Mouse (Mus musculus): ENCODE results near the gene Slc15a2. TPM values are rescaled to one million over a fixed set of nuclear protein-coding genes. Genes with fewer than 3 reads are reported as not detected.
A peak's percentile ranks its signal among the peaks of the same experiment; 100 is the strongest.

Gene Slc15a2
- polyA plus RNA-seq (2011; ENCODE audit: insufficient read length, low read depth, missing spikeins) = 0.86 TPM in 1 of 2 replicates, not detected in the other

DNA sequence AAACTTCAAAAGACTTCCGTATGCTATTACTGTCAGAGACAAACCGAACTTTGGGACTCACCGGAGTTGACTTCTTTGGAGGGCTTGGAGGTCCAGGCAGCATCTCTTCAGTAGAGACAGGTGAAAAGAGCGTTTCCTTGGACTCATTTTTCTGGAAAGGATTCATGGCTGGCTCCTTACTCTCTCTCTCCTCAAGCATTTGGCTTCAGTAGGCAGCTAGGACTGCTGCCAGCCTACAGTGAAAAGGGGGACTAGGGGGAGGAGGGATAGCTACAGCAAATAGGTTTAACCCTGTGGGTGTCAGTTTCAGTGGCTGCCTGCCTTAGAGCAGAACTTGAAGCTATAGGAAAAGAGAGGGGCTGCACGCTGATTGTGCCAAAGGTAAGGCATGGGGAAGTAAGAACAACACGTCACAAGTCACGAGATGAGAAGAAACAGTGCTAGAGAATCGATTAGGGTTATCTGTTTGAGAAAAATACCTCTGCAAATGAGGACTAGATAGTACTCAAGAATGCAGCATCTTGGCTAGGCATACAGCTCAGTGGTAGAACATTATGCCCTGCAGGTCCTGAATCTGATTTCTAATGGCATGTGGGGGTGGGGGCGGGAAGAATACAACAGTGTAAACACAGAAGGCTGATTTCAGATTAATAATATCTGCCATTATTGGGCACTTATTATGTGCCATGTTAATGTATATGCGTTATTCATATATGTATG is at the start of gene Slc15a2:
TSS of gene Slc15a2 (minus strand) at position 369 of the 720 bp plus-strand sequence.
- TF ChIP-seq CTCF (IDR thresholded peaks at IDR 0.05; ENCODE audit: borderline replicate concordance, insufficient read depth, low read length) (no peak), POLR2A (IDR thresholded peaks at IDR 0.05; ENCODE audit: low read depth, low read length) (no peak)
- H3K4me1 ChIP-seq (ENCODE audit: control insufficient read depth, insufficient read depth, low read length) = no peaks in the 10 kb centered on the region
- no peak within 1 kb of the TSS for H3K27ac ChIP-seq (ENCODE audit: insufficient read depth, low read length)
- no peak within 1 kb of the TSS for H3K4me3 ChIP-seq (ENCODE audit: insufficient read depth, low read length)

DNA sequence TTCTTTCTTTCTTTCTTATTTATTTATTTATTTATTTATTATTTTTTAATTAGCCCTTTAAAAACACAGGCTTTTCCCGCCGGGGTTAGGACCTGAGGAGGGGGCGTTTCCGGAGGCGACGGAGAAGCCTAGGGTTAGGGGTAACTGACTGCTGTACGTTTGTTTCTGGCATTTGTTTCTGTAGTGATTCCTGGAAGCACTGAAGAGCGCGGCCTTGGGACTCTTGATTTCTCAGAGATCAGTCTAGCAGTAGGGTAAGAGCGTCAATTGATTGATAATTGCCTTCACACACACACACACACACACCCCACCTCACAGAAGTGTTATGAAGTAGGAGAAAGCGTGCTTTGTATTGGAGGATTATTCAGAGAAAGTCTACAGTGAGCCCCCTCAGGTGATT is 44.1 kb upstream of the Slc15a2 start:
- Histone ChIP-seq H3K27ac (ENCODE audit: insufficient read depth, low read length) (no peak overlapping the region), H3K4me3 (ENCODE audit: insufficient read depth, low read length) (peak overlapping the region; percentile 72), H3K4me1 (ENCODE audit: control insufficient read depth, insufficient read depth, low read length) (no peaks in the 10 kb centered on the region)
- TF ChIP-seq CTCF (IDR thresholded peaks at IDR 0.05; ENCODE audit: borderline replicate concordance, insufficient read depth, low read length) = no peak
- TF ChIP-seq POLR2A (IDR thresholded peaks at IDR 0.05; ENCODE audit: low read depth, low read length) = no peak

DNA sequence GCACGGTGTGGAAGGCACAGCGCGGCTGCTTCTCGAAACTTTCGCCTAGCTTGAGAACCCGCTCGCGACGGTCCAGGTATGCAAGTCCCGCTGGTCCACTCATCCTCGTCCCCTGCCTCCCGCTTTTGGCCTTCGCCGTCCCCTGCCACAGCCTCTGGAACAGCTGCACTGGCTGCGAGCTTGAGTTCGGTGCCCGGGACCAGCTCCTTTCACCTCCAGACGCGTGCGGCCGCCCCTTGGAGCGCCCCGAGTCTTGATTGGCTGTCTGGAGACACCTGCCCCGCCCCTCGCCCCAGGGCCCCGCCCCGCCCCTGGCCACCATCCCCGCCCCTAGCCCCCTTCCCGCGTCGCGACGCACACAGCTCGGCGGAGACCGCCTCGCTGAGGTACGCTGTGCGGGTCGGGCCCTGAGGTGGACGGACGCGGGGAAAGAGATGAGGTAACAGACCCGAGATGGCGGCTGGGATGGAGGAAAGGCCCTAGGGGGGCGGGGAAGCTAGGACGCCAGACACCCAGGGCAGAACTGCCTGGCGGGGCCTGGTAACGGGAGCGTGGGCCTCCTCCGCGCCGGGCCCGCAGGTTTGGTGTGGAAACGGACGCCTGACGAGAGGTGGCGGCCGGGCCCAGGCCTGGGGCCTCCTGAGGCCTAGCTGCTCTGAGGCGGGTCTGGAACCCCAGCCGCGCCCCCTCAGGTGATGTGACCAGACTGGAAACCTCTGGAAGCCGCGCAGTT is 43.5 kb upstream of the Slc15a2 start, which contains the start of gene Iqcb1:
TSS of gene Iqcb1 (plus strand) at position 332 of the 733 bp plus-strand sequence.
- no peak for TF ChIP-seq CTCF (IDR thresholded peaks at IDR 0.05; ENCODE audit: borderline replicate concordance, insufficient read depth, low read length)
- peak; percentile 78 for TF ChIP-seq POLR2A (IDR thresholded peaks at IDR 0.05; ENCODE audit: low read depth, low read length)
- Histone ChIP-seq H3K27ac (ENCODE audit: insufficient read depth, low read length) (no peak within 1 kb of the TSS), H3K4me1 (ENCODE audit: control insufficient read depth, insufficient read depth, low read length) (no peaks in the 10 kb centered on the region), H3K4me3 (ENCODE audit: insufficient read depth, low read length) (peak within 1 kb of the TSS; percentile 72)

DNA sequence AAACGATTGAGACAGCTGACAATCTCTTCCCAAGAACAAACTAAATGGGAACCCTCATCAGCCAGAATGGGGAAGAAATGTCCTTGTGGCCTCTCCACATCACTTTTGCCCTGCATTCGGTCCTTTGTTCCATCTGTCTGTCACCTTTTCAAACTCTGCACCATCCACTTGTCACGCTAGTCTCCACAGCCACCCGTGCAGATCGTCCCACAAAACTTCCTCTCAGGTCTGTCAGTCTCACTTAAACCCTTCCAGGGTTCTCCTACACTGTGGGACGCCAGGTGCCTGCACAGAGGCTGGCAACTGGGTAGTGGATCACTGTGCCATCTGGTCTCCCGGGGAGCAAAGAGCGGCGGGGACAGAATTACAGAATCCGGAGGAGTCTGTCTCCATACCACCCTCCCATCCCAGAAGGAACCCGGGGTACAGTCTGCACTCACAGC is 42.9 kb upstream of the Slc15a2 start:
- H3K27ac ChIP-seq (ENCODE audit: insufficient read depth, low read length) = no peak overlapping the region
- TF ChIP-seq POLR2A (IDR thresholded peaks at IDR 0.05; ENCODE audit: low read depth, low read length) = no peak
- H3K4me3 ChIP-seq (ENCODE audit: insufficient read depth, low read length) = peak overlapping the region; percentile 68
- H3K4me1 ChIP-seq (ENCODE audit: control insufficient read depth, insufficient read depth, low read length) = no peaks in the 10 kb centered on the region

DNA sequence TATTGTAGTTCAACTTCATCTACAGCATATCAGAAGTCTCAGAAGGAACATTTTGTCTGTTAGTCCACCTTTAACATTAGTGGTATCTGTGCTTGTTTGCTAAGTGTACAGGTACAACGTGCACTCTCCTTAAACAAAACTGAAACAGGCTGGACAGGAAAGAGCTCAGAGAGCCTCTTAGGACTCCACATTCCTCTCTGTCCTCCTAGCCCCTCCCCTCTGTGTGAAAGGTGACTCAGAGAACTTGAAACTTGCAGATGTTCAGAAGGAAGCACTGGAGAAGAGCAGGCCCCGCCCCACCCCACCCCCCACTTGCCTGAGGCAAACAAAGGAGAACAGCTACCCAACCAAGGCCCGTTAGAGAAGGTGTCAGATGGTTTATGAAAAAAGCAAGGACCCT is 36.7 kb upstream of the Slc15a2 start:
- no peak for TF ChIP-seq POLR2A (IDR thresholded peaks at IDR 0.05; ENCODE audit: low read depth, low read length)
- no peak for TF ChIP-seq CTCF (IDR thresholded peaks at IDR 0.05; ENCODE audit: borderline replicate concordance, insufficient read depth, low read length)
- peaks cover 2% of the 10 kb centered on the region; the same call in 1 of the 2 replicates for H3K4me1 ChIP-seq (ENCODE audit: control insufficient read depth, insufficient read depth, low read length)
- H3K27ac ChIP-seq (ENCODE audit: insufficient read depth, low read length) = no peak overlapping the region
- H3K4me3 ChIP-seq (ENCODE audit: insufficient read depth, low read length) = no peak overlapping the region

DNA sequence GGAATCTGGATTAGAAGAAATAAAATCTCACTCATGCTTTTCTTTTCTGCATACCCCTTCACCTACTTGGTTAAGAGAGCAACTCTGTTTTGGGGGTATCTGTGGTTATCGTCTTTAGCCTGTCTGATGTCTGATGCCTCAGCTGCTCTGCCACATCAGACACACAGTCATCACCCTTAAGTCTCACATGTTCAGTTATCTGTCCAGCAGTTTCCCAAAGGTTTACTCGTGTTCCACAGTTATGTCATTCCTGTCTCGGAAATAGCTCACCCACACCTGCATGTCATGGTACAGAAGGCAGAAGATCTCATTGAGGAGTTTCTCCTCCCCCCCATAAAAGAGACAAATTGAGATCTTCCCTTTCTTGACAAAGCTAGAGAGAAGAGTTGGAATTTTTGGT is 36.0 kb upstream of the Slc15a2 start:
- H3K4me3 ChIP-seq (ENCODE audit: insufficient read depth, low read length) = no peak overlapping the region
- peaks cover 2% of the 10 kb centered on the region; the same call in 1 of the 2 replicates for H3K4me1 ChIP-seq (ENCODE audit: control insufficient read depth, insufficient read depth, low read length)
- TF ChIP-seq POLR2A (IDR thresholded peaks at IDR 0.05; ENCODE audit: low read depth, low read length) = no peak
- TF ChIP-seq CTCF (IDR thresholded peaks at IDR 0.05; ENCODE audit: borderline replicate concordance, insufficient read depth, low read length) = no peak
- no peak overlapping the region for H3K27ac ChIP-seq (ENCODE audit: insufficient read depth, low read length)

DNA sequence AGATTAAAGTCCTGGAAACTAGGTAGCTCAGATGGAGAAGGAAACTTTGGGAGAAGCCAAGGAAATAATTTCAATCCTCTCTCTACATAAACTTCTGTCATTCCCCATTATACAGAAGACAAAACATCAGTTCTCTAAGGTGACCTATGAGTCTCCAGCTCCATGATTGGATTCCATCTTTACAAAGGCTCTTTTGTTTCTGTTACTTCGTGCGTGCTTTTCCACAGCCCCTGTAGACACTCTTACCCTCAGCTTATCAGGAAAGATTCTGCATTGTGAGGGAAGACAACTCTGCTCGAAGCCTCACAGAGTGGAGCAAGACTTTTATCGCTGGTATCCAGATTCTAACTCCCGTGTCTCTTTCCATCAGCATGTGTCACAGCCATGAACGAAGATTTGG is 35.3 kb upstream of the Slc15a2 start:
- H3K4me3 ChIP-seq (ENCODE audit: insufficient read depth, low read length) = no peak overlapping the region
- H3K27ac ChIP-seq (ENCODE audit: insufficient read depth, low read length) = no peak overlapping the region
- no peak for TF ChIP-seq CTCF (IDR thresholded peaks at IDR 0.05; ENCODE audit: borderline replicate concordance, insufficient read depth, low read length)
- no peak for TF ChIP-seq POLR2A (IDR thresholded peaks at IDR 0.05; ENCODE audit: low read depth, low read length)
- H3K4me1 ChIP-seq (ENCODE audit: control insufficient read depth, insufficient read depth, low read length) = peaks cover 2% of the 10 kb centered on the region; the same call in 1 of the 2 replicates

DNA sequence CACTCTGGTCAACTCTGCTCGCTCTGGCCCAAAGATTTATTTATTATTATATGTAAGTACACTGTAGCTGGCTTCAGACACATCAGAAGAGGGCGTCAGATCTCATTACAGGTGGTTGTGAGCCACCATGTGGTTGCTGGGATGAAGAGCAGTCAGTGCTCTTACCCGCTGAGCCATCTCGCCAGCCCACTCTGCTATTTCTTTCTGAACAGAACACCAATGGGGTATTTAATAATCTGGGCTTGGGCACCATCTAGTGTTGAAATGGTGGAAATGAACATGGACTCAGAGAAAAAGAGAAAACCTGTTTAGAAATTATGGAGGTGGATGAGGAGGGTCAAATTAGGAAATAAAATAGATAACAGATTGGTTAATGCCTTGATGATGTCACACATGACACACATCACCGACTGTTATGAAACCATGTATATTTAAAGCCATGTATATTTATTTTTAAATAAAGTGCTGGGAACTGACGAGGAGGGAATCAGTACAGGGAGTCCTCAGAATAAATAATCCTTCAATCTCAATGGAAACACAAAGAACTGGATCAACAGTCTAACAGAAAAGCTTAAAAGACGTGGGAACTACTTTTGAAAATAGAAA is 32.7 kb upstream of the Slc15a2 start:
- peaks cover 2% of the 10 kb centered on the region; the same call in 1 of the 2 replicates for H3K4me1 ChIP-seq (ENCODE audit: control insufficient read depth, insufficient read depth, low read length)
- no peak overlapping the region for H3K4me3 ChIP-seq (ENCODE audit: insufficient read depth, low read length)
- H3K27ac ChIP-seq (ENCODE audit: insufficient read depth, low read length) = no peak overlapping the region
- TF ChIP-seq CTCF (IDR thresholded peaks at IDR 0.05; ENCODE audit: borderline replicate concordance, insufficient read depth, low read length) (peak; percentile 58; the same call in 1 of the 2 replicates), POLR2A (IDR thresholded peaks at IDR 0.05; ENCODE audit: low read depth, low read length) (no peak)

DNA sequence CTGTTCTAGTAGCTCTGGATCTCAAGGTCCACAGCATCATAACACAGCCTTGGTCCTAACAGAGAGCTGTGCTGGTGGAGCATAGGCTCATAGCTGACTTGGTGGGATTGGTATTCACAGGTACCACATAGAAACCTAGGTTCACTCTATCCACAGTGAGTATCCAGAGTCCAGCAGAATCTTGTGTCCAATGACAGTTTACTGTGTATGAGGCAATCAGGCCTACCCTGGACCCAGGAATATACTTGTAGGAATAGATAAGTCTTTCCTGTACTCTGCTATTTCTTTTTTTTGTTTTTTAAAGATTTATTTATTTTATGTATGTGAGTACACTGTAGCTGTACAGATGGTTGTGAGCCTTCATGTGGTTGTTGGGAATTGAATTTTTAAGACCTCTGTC is 32.2 kb upstream of the Slc15a2 start:
- Histone ChIP-seq H3K4me3 (ENCODE audit: insufficient read depth, low read length) (no peak overlapping the region), H3K27ac (ENCODE audit: insufficient read depth, low read length) (no peak overlapping the region), H3K4me1 (ENCODE audit: control insufficient read depth, insufficient read depth, low read length) (peaks cover 2% of the 10 kb centered on the region; the same call in 1 of the 2 replicates)
- no peak for TF ChIP-seq POLR2A (IDR thresholded peaks at IDR 0.05; ENCODE audit: low read depth, low read length)

Measured in embryonic fibroblast, embryonic 13.5 days (primary cell).